Mouse (Mus musculus): ENCODE measurements around the gene Timd2. TPM values are rescaled to one million over a fixed set of nuclear protein-coding genes. Genes with fewer than 3 reads are reported as not detected.

Gene Timd2
- total and polyA plus RNA-seq, 3 experiments = not detected

DNA sequence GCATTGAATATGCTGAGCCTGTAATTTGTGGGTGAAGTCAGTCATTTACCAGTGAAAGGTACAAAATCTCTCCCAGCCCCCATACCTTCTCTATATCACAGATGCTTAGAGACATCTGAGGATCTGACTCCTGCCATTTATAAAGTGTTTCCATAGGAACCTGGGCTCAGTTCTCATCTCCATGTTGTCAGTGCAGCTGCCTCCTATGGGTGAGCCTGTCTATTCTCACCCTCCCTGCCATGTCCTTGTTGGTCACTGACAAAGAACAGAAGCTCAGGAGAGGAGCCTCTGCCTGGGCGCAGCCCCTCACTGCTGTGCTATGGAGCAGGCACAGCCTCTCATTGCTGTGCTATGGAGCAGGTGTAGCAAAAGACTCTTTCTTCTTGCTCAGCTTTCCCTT is 86.9 kb downstream of the Timd2 start:
- no peak overlapping the region for H3K4me3 ChIP-seq (ENCODE audit: low read depth, low read length)
- no peaks in the 10 kb centered on the region for H3K36me3 ChIP-seq (replicated peaks)
- ATAC-seq (ENCODE audit: extremely low read depth, insufficient number of reproducible peaks, low FRiP score, poor library complexity, severe bottlenecking) = no peak
- H3K9me3 ChIP-seq (replicated peaks) = no peaks in the 10 kb centered on the region
- DNase-seq (ENCODE audit: low spot score) = no peak
- TF ChIP-seq POLR2AphosphoS5 (IDR thresholded peaks at IDR 0.05; ENCODE audit: insufficient replicate concordance, low read depth, low read length) = no peak
- TF ChIP-seq GATA1 (IDR thresholded peaks at IDR 0.05; ENCODE audit: borderline replicate concordance, low read length) = no peak
- TF ChIP-seq GATA2 (IDR thresholded peaks at IDR 0.05; ENCODE audit: borderline replicate concordance, low read depth, low read length) = no peak
- no peaks in the 10 kb centered on the region for H3K27me3 ChIP-seq (ENCODE audit: insufficient read depth, low read length)
- no peaks in the 10 kb centered on the region for H3K4me1 ChIP-seq (ENCODE audit: insufficient read depth, low read depth, low read length)

Other genes with a start within 250 kb of the Timd2 start
- not detected in 2 replicates for gene Gm12169, start 182.8 kb downstream of the Timd2 start, total RNA-seq (2014; fragmentation: Nextera tagmentation)
- gene Gm12169, start 182.8 kb downstream of the Timd2 start, total RNA-seq (2017) = not detected in 2 replicates
- not detected in 2 replicates for gene Gm12169, start 182.8 kb downstream of the Timd2 start, polyA plus RNA-seq (2012)
- not detected in 2 replicates for gene BC053393, start 135.5 kb downstream of the Timd2 start, total RNA-seq (2014; fragmentation: Nextera tagmentation)
- gene BC053393, start 135.5 kb downstream of the Timd2 start, total RNA-seq (2017) = 0.11 TPM in 1 of 2 replicates, not detected in the other
- not detected in 2 replicates for gene BC053393, start 135.5 kb downstream of the Timd2 start, polyA plus RNA-seq (2012)
- not detected in 2 replicates for gene Dppa1, start 77.8 kb downstream of the Timd2 start, total RNA-seq (2014; fragmentation: Nextera tagmentation)
- not detected in 2 replicates for gene Dppa1, start 77.8 kb downstream of the Timd2 start, total RNA-seq (2017)
- gene Dppa1, start 77.8 kb downstream of the Timd2 start, polyA plus RNA-seq (2012) = not detected in 2 replicates
- not detected in 2 replicates for gene Havcr1, start 28.0 kb upstream of the Timd2 start, total RNA-seq (2014; fragmentation: Nextera tagmentation)
- gene Havcr1, start 28.0 kb upstream of the Timd2 start, total RNA-seq (2017) = not detected in 2 replicates
- not detected in 2 replicates for gene Havcr1, start 28.0 kb upstream of the Timd2 start, polyA plus RNA-seq (2012)
- gene Timd4, start 103.7 kb upstream of the Timd2 start, total RNA-seq (2014; fragmentation: Nextera tagmentation) = not detected in 2 replicates
- not detected in 2 replicates for gene Timd4, start 103.7 kb upstream of the Timd2 start, total RNA-seq (2017)
- gene Timd4, start 103.7 kb upstream of the Timd2 start, polyA plus RNA-seq (2012) = not detected in 2 replicates